Mouse (Mus musculus): ENCODE measurements at regions not wholly inside any gene's neighbourhood (a gene's known extent, or its start where the extent isn't known, plus 50 kb on each side); places are given as distances from the start of the nearest gene placed in this dataset.

GRCm38 (mm10) chr9:112506871-112507270, 271.1 kb upstream of the Arpp21 start:
- no peak for TF ChIP-seq CTCF (IDR thresholded peaks at IDR 0.05)
- no peak for TF ChIP-seq EP300 (IDR thresholded peaks at IDR 0.05)

Measured in lung, postnatal 0 days (tissue).